Mouse (Mus musculus): ENCODE results near the gene Fbxl13.

Fbxl13 gene

DNA sequence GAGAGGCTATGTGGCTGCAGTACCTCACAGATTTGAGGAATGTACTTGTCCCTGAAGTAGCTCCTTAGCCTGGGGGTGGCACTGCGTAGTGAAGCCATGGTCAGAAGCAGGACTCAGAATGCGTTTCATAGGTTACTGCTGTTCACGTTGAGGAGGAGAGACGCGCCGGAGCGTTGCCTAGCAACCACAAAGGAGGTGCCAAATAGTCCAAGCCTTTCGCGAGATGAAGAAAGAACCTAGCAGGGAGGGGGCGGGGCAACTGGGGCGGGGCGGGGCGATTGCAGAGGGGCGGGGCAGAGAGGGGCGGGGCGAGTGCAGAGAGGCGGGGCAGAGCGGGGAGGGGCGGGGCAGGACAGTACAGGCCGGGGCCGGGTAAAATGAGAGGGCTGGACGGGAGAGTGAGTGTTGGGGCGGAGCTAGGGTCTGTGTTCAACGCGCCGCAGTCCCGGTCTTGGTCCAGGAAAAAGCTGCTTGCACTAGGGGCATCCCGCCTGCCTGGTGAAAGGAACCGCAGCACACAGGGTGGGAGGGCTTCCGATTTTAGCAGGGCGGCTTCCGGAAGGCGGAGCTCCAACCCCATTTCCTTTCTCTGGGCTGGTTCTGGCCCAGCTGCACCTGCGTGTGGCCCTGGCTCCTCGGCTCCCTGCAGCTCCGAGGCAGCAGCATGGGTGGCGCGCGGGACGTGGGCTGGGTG, at the start of gene Fbxl13, which contains the start of gene Armc10:
Gene Fbxl13 (minus strand): TSS at position 196 of the 694 bp plus-strand sequence.
Gene Armc10 (plus strand): TSS at position 375 of the 694 bp plus-strand sequence.
- peak; percentile 89 for DNase-seq (ENCODE audit: low spot score)

DNA sequence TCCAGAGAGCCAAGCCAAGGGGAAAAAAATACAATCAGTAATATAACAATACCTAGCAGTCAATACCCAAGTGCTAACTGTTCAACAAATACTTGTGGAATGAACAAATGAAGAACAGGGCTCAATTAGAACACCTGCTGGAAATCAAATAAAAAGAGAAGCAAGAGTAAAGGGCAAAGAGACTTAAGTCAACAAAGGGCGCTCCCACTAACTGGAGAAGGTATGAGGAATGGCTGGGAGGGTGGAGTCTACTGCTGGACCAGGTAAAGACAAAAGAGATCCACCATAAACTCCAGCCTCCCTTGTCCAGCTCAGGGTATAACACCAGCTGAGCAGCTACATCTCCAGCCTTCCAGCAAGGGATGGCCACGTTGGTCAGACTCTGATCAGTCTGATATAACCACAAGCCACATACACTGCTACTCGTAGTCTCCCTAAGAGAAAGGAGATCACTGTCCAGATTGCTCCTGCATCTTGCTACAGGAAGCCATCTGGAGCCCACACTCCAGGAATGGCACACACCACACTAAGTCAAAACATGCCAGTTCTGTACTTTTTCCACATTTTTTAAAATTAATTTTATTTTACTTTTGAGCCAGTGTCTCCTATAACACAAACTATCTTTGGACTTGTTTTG, 49.5 kb upstream of the Fbxl13 start:
- DNase-seq (ENCODE audit: low spot score) = no peak

DNA sequence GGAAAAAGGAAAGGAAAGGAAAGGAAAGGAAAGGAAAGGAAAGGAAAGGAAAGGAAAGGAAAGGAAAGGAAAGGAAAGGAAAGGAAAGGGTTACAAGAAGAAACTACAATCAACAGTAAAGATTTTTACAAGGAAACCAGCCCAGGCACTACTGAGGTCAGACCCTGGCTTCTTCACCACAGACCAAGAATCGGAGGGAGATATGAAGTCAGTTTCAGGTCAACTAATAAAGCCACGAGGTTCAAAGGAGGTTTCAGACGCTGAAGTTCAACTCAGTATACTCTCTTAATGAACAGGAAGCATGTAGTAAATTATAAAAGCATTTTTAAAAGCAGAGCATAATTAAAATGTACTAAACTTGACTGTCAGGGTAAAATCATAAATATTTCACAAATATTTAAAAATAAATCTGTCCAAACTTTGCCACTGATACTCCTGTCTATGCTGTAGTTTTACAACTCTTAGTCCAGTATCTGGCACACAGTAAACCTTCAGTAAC, 48.0 kb upstream of the Fbxl13 start:
- no peak for DNase-seq (ENCODE audit: low spot score)

DNA sequence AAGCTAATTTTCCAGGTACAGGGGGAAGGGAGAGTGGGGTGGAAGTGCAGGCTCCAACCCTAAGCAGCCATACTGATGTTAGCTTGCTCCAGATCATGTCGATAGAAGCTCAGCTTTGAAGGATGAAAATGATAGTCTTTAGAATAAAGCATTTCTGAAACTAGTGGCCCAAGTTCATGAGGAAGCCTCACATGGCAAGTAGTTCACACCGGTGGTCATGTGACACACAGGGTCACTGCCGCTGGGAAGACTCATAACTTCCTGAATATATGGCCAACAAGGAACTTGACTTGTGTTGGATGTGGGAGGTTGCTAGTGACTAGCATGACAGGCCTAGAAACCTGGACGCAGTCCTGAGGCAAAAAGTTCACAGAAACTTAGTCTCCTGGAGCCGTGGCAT, 46.8 kb upstream of the Fbxl13 start:
- DNase-seq (ENCODE audit: low spot score) = no peak

DNA sequence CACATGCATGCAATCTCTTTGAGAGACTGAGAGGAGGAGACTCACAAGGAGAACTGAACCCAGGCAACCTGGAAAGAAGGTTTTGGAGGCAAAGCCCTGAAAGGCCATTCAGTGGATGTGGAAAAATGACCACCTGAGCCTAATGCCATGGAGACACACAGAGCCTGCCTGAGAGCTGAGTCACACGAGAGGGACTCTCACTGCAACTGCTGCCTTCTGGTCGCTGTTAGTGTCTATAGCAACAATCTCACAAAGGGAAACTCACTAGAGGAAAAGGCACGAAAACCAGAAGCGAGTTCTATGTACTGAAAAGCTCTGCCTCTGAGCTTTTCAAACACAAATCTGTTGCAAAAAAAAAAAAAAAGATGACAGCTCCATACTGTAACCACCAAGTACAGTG, 41.6 kb upstream of the Fbxl13 start:
- no peak for DNase-seq (ENCODE audit: low spot score)

DNA sequence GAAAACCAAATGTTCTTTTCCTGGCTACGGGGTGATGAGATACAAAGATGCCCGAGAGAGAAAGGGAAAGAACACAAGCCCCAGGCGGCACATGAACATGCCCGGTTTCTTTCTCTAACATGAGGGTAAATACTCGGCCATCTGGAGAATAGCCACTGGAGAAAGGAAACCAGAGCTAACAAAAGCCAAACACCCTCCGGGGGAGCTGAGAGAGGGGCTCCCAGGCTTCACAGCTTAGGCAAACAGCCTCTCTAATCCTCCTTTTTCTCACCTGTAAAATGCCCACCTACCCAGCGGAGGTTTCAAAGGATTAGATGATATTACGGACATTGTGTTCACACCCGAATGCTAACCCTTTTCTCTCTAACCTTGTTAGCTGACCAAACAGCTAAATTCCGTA, 39.6 kb upstream of the Fbxl13 start:
- DNase-seq (ENCODE audit: low spot score) = no peak

DNA sequence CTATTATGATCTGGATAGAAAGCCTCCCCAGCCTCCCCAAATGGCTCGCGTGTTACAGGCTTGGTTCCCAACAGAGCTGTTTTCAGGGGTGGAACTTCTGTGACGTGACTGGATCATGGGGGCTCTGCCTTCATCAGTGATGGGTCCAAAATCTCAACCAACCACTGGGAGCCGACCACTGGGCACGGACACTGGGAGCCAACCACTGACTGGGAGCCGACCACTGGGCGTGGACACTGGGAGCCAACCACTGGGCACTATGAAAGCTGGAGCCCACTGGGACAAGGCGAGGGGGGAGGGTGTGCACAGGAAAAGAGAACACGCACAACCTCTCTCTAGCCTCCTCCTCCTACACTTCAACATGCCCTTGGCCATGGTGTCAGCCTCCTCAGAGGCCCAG, 38.4 kb upstream of the Fbxl13 start:
- DNase-seq (ENCODE audit: low spot score) = no peak

DNA sequence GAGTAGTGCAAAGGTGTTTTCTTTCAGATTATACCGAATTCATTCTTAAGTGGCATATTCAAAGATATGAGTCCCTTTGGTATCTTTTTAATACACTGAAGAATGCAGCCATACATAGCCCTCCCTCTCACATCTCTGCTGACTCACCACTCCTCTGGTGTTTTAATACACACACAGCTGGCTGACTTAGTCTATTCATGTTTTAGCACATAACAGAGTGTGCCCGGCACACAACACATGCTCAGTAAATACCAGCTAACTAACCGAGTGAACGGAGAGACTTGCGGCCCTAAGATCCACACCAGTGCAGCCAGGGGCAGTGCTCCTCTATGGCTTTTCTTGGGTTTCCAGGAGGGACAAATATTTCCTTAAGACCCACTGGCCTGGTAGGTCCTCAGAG, 35.5 kb upstream of the Fbxl13 start:
- DNase-seq (ENCODE audit: low spot score) = no peak

DNA sequence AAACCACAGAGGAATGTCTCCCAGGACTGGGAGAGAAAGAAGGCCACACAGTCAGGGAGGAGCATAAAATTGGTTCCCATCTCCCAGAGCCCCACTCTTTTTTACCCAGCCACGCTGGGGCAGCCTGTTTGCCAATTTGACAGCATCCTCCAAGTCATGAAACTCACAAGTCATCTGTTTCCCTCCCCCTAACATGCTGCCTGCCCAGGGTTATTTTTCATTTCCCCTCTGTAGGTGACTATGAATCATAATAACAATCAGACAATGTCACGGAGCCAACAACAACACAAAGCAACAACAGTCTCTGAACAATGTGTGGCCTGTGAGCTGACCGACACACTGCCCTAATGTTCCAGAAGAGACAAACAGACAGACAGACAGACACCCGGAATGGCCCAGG, 34.6 kb upstream of the Fbxl13 start:
- no peak for DNase-seq (ENCODE audit: low spot score)

DNA sequence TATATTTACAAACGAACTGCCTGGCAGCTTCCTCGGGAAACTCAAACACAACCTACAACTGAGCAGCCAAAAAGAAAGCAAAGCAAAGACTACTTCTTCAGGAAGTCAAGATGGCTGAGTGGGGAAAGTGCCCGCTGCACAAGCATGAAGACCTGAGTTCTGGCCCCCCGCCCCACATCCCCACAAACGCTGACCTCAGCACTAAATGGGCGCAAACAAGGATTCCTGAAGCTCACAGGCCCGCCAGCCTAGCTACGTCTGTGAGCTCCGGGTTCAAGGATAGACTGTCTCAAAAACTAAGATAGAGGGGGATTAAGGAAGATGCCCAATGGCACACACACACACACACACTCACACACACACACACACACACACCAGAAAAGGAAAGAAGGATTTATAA, 32.9 kb upstream of the Fbxl13 start:
- no peak for DNase-seq (ENCODE audit: low spot score)

DNA sequence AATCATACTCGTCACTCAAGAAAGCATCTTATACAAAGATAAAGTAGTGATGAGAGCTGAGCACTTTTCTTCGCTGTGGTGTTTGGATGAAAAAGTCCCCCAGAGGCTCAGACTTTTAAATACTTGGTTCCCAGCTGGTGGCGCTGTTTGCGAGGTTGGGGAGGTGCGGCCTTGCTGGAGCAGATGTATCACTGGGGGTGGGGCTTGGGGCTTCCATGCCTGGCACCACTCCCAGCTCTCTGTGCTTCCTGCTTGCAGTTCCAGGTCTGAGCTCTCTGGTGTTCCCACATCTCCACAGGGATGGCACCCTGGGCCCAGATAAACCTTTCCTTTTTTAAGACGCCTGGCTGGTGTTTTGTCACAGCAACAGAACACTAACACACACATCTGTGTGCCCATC, 32.5 kb upstream of the Fbxl13 start:
- DNase-seq (ENCODE audit: low spot score) = no peak

DNA sequence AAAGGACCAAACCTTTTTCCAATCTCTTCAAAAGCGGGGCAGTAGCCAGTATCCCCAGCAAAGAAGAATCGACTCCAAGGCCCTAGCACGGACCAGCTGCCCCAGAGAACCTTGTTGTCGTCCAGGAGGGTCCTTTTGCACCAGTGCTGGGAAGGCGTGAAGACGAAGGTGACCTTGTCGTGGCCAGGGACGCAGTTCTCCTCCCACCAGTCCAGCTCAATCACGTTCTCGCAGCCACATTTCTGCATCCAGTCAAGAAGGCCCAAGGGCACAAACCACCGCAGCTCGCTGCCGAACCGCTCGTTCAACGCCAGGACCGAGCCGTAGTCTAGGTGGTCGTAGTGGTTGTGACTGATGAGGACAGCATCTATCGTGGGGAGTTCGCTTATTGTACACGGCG, 30.1 kb upstream of the Fbxl13 start:
- no peak for DNase-seq (ENCODE audit: low spot score)

DNA sequence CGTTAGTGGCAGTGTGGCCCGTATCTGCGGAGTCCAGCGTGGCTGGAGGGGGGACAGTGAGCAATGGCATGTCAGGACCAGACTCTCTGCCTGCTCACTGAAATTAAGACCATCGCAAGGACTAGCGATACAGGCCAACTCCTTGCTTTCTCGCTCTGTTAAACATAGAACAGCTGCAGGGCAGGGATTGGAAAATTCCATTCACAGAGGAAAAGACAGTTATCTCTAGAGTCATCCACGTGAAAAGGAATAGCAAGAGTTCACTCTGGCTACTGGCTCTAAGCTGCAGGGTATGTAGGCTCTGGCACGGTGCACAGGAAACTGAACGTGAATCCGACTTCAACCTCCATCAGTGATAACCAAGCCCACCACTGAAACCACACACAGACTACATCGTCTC, 29.6 kb upstream of the Fbxl13 start:
- no peak for DNase-seq (ENCODE audit: low spot score)

DNA sequence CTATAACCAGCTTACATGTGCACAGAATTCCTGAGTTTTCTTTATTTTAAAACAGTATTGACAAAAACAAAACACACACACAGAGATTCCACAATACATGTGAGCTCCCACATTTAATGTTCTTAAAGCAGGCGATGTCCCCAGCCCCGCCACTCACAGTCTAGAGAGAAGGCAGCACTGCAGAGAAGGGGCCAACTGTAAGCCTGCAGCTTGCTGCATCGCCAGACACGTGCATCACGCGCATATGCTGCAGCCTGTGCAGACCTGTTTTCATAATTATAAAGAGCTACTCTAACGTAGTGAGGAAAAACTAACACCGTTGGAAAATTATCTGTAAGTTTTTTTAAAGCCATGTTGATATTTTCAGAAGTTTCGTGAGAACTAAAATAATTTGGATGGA, 28.3 kb upstream of the Fbxl13 start:
- DNase-seq (ENCODE audit: low spot score) = no peak

DNA sequence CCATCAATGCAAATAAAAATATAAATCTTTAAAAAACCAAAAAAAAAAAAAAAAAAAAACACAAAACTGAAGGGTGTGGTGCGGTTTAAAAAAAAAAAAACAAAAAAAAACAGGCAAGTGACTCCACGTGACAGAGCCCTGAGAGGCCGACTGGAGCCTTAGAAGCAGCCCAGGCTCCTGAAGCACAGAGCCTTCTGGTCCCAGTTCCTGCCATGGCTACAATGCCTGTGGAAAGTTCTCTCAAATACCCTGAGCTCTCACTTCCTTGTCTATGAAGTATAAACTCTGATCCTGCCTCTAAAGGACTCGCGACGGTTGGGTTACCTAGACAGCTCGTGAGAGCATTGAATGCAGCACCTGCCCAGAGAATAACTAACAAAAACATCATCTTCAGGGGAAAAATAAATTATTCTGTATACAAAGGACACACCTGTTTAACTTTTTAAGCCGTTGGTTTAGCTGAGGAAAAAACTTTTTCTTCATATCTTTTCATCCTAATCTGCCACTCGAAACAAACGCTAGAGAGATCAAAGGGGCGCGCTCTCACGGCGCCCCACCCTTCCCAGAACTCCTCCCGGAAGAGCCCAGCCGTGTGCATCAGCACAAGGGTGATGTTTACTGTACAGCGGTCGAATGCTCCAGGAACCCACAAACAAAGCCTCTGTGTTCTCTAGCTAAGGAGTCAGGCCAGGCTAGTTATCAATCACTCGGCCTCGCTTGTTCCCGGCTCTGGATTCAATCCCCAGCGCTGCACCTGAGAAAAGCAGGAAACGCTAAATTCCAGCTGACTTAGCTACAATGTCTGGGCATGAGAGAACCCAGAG, 27.6 kb upstream of the Fbxl13 start:
- DNase-seq (ENCODE audit: low spot score) = no peak

DNA sequence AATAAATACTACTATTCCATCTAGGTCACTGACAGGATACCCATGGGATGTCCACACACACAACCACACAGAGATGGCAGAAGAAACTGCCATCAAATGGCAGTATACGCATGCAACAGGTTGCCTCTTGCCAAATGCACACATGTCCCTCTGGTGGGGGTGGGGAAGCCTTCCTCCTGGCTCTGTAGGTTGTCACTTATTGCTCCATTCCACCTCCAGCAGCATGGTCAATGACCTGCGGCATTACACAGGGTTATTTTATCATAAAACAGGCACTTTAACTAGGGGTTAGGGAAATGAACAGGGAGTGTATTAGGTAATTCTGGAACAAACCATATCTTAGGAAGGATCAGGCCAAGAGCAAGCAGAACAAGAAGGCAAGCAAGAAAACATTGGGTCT, 23.9 kb upstream of the Fbxl13 start:
- DNase-seq (ENCODE audit: low spot score) = no peak

DNA sequence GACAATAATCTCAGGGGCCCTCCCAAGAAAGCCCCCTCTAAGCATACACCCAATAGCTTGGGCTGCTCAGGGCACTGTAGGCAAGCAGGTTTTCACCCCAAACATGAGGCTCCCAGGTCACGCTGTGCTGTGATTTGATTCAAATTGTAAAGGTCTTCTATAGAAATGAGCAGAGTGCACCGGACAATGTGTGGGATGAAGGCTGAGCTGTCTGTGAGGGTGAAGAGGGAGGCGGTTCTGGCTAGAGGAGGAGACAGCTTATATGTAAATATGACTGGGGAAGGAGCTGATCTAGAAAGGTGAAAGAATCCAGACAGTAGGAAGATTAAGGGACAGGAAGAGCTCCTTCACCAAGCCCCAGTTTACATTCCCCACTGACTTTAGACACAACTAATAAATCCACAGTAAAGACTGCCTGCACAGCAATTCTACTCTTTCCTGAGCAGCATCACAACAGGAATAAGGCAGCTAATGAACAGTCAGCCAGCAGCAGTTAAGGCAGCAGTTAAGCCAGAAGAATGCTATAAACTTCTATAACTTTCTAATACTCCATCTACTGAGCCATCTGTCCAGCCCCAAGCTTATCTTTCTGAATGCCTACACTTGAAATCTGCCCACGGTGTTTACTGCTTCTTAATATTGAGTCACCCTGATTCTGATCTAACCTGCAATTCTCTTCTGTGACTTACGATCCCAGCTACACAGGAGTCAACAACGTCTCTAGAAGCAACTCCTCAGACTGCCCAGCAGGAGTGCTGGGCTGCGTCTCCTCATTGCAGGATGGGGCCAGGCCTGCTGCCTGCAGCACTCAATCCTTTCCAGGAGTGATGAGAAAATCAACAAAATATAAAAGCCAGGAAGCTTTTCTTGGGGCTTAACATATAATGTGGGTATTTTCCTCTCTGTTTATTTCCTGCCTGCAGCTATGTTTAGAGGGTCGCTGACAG, 22.0 kb upstream of the Fbxl13 start:
- no peak for DNase-seq (ENCODE audit: low spot score)

DNA sequence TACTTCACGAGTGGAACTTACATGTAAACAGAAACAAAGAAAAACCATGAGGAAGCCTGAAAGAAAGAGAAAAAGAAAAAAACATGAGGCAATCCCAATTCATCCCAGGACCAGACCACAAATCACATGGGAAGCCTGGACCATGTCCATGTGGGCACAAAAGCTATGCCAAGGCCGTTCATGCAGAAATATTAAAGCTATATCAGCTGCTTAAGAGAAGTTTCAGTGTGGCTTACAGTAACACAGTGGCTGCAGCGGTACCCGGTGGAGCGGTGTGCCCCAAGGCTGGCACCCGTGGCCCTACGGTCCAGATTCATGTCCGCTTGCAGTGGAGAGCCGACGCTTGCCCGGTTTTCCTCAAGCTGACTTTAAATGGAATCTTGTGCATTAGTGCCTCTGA, 17.6 kb upstream of the Fbxl13 start:
- DNase-seq (ENCODE audit: low spot score) = no peak

DNA sequence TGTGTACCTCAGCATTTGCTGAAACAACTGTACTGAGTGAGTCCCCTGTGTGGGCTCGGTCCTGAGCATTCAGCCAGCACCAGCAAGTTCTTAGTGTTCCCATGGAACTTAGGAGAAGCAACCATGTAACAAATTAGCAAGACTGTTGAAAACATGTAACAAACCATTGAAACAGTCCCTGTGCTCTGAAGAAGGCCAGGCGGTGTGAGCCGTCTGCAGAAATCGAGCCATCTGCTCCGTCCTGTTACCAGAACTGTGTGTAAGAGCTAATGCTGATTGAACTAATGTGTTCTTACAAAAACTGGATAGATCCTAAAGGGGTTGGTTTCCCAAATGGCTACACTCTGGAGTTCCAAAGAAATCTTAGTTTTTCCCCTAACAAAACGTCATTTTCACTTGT, 15.4 kb upstream of the Fbxl13 start:
- DNase-seq (ENCODE audit: low spot score) = peak; percentile 56

DNA sequence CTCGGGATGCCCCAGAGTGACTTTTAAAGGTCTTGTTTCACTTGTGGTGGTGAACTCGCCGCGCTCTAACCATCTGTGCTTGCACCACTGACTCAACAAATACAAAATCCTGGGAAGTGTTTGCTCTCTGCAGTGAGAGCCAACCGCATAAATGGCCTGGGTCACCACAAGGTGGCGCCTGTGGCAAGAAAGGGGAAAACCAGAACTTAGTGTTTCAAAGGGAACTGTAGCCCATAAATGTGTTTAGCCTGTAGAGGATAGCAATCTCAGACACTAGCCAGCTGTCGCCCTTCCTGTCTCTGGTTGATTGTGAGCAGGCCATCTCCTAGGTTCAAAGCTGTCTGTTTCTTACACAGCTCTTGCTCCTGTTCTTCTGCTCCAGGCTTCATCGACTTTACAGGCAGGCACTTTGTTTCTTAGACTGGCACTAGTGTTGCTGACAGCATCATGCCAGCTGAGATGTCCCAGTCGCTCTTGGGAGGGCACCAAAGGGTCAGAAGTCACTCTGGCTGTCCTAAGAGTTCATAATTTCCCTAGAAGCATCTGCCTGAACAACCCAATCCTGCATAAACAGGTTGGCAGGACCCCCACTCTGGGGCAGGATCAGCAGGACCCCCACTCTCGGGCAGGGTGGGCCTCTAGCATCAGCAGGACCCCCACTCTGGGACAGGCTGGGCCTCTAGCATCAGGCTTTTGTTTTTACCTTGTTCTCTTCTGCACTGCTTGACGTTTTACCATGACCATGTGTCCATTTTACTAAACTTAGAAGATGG, 13.4 kb upstream of the Fbxl13 start:
- peak; percentile 59 for DNase-seq (ENCODE audit: low spot score)

DNA sequence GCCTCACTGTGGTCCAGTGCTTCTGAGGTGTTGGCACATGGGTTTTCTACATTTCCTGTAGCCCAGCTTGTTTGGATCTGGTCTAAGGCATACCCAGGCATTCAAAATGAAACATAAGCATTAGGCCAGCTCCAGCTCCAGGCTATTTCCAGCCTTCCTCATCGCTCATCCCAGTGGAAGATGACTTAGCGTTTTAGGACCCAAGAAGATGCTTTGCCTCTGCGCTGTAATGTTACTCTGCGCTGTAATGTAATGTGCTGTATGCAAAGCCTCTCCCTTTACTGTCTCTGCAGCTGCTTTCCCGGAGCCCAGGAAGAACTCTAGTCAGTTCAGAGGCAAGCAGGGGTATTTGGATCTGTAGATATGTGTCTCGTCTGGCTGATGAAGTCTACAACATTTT, 12.6 kb upstream of the Fbxl13 start:
- no peak for DNase-seq (ENCODE audit: low spot score)

Data from testis, postnatal 14 days (tissue).